Mouse (Mus musculus) thymus, adult 2 months (tissue): Measurements from ENCODE around the gene Clk3.

Experiments used
- CTCF ChIP-seq: fragments of 200-500 bp; IDR thresholded peaks from 2 replicates; pipeline ENCODE4 v1.5.1; 2012; ENCODE audit warnings: mild to moderate bottlenecking, control low read depth, low read length, moderate library complexity, borderline replicate concordance; ENCODE audit not compliant: control insufficient read depth, poor library complexity, insufficient read depth; ENCODE audit errors: extremely low read depth
- POLR2A ChIP-seq: fragments of 200-500 bp; IDR thresholded peaks from 2 replicates; pipeline ENCODE4 v1.6.1; 2012; ENCODE audit warnings: mild to moderate bottlenecking, low read length, control low read depth, moderate library complexity; ENCODE audit not compliant: control insufficient read depth, poor library complexity, insufficient read depth; ENCODE audit errors: extremely low read depth

DNA sequence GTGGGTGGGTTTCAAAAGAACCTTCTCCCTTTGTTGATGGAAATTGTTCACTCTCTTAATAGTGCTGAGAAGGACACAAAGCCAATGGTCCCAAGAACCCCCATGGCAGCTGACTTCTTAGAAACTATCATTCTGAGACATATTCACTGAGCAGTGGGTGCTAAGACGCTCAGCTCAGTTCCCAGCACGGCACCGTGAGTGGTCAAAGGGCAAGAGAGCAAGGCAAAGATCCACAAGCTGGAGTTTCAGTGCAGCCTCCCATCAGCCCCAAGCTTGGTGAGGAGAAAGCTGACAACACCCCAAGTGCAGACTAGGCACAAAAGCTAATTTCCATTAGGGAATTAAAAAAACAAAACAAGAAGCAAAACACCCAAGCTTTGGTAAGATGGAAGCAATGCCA is 45.0 kb upstream of the Clk3 start:
- TF ChIP-seq CTCF (no peak), POLR2A (no peak)
